Mouse (Mus musculus): ENCODE measurements around the gene Dlx5.

GRCm38 (mm10) chr6:6859950-6860410 lies 21.9 kb downstream of the Dlx5 start:
- TF ChIP-seq EP300 (IDR thresholded peaks at IDR 0.05; ENCODE audit: low read depth) (no peak), CTCF (IDR thresholded peaks at IDR 0.05; ENCODE audit: low read depth) (no peak)

All from liver, postnatal 0 days (tissue).